Mouse (Mus musculus) yolk sac, embryonic 10.5 days (tissue): ENCODE measurements around the gene Pan2.
"Not testable (repeated sequence)": the region's sequence is repeated elsewhere in the genome, so short reads cannot be mapped to it uniquely, and the experiment has no call there.

Experiments
- DNase-seq: peaks from one replicate; pipeline ENCODE4 v3.0.0-alpha.2; 2017; ENCODE audit warnings: low spot score

The Pan2 gene

DNA sequence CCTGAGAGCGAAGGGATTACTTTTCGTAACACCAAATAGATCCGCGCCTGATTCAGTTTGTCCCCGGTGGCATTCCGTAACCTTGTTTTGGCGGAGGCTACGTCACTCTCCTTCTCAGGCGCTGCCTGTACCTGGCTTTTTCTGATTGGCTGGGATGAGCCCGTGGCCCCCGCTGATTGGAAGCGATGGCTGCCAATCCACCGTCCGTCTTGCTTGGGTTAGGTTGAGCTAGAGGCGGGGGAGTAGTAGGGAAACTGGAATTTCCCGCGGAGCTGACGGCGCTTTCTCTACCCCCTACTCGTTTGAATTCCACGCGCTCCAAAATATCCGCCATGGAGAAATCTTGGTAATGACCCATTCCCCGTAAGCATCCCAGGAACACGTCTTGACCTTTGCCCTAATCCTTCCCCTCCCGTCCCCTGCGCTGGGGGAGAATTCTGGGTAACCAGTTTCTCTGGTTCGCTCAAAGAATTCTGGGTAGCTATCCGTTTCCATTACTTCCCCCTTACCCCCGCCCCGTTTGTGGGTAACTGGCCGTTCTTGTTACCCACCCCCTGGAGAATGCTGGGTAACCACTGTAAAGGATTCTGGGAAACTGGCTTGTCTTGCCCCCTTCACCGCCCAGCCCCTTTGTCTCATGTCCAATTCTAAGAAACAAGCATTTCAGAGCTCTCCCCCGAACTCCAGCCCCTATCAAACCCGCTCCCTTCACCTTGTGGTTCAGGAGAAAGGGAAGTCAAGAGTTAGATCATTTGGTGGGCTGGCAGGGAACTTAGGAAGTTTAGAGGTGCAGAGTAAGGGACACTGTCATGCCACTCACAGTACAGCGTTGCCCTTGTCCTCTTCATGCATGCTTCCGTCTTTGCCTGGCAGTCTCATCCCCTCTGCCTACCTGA is at the start of gene Pan2:
Gene Pan2 (plus strand): TSS at position 210 of the 896 bp plus-strand sequence.
- peak; percentile 100 for DNase-seq

DNA sequence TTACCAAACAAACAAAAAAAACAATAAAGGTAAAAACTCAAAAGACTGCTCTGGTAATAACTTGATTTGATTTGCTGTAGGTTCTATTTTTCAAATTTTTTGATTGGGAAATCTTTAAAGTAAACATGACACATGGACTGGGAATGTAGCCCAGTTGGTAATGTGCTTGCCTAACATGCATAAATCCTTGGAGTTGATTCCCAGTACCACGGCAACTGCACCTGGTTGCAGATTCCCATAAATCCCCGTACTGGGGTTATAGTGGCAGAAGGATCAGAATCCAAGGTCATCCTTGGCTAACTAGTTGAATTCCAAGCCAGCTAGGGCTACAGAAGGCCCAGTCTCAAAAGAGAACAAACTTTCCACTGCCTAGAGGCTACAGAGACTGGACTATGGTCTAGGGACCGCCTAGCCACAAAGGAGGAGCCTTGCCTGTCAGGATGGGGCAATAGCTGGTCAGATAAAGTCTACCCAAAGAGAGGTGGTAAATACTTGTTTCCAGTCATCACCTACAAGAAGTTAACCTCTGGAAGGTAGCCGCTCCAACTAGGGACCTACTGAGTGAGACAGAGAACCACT is 49.4 kb upstream of the Pan2 start, which contains the start of gene Apon:
Gene Apon (plus strand): TSS at position 420 of the 579 bp plus-strand sequence.
- DNase-seq: peak; percentile 63

DNA sequence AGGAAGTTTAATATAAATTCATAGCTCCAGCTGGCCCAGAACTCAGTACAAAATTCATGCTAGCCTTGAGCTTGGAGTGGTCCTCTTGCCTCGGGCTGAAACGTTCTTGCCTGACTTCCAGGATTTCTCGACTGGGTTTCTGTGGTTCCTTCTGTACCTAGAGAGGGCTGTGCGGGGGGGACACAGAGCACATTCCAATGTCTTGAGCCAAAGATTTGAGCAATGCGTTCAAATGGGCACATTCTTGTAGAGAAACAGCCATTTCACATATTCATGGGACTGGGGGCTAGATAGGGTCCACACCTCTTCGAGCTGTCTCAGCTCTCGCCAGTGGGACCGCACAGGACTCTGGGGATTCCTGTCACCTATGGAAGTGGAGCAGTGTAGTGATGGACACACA is 47.2 kb upstream of the Pan2 start:
- DNase-seq: no peak

DNA sequence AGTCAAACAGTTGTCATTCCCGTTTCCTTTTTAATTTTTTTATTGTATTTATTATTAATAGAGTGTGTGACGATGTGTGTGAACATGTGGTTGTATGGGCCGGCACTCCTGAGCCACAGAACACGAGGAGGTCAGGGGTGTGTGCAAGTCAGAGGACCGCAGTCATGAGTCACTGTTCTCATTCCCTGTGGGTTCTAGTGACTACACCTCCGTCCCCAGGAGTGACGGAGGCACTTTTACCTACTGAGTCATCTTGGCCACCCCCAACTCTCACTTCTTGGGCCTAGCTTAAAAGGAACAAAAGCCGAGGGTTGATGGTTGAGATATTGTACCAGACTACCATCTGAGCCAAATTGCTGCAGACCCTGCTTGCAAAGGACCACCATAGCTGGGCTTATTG is 46.8 kb upstream of the Pan2 start:
- no peak for DNase-seq

DNA sequence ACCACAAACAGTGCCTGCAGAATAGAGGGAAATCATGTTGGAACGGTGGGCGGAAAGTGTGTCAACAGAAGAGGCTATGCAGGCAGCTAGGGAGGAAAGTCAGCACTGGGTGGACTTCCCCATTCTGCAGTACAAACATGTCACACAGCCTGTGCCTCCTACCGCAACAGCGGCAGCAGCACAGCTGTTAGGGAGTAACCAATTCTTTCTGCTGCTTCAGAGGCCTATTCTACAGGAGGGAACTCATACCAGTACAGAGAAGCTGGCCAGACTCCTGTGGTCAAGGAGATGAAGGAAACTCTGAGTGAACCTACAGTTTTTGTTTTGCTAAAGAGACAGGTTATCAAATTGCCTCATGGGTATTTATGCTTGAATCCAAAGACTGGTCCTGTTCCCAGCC is 44.2 kb upstream of the Pan2 start:
- no peak for DNase-seq

DNA sequence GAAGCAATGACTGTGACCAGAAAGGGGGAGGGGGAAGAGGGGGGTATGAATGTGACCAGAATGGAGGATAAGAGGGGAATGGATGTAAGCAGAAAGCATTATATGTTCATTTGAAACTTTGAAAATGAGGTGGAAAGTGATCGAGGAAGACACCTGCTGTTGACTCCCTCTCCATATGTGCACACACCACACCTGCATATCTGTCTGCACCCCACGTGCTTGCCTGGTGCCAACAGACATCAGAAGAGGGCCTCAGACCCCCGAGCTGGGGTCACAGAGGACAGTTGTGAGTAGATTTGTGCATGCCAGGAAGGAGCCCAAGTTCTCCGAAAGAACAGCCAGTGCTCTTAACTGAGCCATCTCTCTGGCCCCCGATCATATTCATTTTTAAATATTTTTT is 43.2 kb upstream of the Pan2 start:
- DNase-seq: no peak

DNA sequence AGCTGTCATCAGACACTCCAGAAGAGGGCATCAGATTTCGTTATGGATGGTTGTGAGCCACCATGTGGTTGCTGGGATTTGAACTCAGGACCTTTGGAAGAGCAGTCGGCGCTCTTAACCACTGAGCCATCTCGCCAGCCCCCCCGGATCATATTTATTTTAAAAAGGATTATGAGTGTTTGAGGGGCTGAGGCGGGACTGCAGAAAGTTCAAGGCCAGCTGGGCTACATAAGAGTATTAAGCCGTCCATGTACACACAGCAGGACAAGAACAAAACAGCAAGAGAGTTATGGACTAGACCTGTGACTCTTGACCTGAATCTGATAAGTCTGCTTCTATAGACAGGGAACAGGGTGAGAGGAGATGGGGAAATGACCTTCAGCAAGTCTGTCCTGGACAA is 42.8 kb upstream of the Pan2 start:
- not testable (repeated sequence) for DNase-seq

DNA sequence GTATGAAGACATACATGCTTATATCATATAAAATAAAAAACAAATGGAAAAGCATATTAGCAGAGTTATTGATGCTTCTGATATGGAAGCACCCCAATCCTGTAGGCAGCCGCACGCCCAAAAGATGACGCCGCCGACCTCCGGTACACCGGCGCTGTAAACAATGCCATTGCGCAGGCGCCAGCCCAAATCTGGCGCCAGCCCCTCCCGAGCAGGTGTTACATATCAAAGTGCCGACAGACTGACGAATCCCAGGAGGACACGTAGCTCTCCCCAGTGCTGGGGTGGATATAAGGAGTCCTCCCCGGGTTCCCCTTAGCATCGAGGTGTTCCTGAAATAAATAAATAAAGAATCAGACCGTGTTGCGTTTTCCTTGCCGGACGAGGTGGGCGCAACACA is 40.8 kb upstream of the Pan2 start:
- DNase-seq: no peak

DNA sequence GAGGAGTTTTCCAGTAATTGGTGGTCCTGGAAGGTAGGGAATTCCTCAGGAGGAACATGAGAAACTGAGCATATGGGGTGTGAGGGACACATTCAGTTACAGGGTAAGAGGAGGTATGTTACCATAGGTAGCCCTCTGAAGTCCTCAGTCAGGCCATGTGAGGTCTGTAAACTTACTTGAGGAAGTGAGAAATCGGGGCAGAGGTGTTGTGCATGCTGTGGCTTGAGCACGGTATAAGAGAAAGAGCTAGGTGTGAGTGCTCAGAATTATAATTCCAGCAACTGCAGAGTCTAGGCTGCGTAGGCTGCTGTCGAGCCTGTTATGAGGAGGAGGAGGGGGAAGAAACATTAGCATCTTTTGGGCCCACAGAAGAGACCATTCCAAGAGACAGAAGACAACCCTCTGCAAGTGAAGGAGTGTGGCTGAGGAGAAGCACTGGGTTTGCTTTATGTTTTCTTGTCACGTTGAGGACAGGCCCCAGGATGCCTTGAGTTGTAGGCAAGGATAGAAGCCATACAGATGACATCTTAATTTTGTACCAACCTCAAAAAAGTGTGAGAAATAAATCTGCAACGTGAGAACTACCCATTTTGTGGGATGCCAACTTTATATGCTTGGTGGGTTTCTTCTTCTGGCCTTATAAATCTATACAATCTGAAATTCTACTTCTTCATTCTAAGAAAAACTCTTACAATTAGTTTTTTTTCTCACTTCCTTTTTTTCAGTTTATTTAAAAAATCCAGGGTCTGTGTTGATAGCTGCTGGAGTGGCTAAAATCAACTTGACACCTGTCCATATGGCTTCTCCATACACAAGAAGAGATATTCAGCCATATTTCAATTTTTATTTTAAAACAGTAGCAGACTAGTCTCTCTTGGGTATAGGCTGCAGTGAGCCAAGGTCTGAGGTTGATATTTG is 39.5 kb upstream of the Pan2 start:
- DNase-seq: no peak

DNA sequence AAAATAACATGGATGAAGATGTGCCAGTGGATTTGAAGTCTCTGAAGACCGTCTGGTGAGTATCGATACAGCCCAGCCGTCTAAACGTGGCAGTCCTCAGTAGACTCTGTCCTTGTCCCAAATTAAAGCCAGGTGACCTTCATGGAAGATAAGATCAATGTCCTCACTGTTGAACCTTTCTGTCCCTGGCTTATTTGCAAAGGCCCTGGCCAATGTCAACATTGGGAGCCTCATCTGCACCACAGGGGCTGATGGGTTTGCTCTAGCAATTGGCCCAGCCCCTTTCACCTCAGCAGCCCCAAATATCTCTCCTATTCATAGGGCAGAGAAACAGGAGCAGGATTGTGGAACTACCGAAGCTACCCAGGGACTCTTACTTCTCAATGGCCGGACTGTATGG is 34.8 kb upstream of the Pan2 start, which contains the start of gene Apof:
Gene Apof (plus strand): TSS at position 301 of the 400 bp plus-strand sequence.
- peak; percentile 53 for DNase-seq

DNA sequence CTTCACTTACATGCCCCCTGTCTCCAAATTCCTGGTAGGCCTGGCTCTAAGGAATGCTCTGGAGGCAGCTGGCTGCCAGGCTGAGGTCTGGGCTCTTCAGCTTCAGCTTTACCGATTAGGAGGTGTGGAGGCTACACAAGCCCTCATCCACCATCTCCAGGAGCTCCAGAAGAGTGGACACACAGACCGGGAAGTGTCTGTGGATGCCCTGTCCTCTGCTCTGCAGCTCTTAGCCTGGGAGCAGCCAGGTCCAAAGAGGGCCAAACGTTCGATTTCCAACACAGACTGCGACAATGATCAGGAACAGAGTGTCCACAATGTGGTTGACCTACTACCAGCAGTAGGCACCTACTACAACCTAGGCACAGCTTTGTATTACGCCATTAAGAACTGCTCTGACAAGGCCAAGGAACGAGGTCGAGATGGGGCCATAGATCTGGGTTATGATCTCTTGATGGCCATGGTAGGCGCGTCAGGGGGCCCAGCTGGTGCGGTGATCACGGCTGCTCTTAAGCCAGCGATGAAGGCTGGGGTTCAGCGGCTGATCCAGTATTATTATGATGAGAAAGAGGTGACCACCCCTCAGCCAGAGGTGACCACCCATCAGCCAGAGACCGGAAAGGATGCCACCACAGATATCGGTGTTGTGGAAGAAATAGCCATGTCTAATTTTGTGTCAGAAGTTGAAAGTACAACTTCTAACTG is 33.8 kb upstream of the Pan2 start:
- no peak for DNase-seq

DNA sequence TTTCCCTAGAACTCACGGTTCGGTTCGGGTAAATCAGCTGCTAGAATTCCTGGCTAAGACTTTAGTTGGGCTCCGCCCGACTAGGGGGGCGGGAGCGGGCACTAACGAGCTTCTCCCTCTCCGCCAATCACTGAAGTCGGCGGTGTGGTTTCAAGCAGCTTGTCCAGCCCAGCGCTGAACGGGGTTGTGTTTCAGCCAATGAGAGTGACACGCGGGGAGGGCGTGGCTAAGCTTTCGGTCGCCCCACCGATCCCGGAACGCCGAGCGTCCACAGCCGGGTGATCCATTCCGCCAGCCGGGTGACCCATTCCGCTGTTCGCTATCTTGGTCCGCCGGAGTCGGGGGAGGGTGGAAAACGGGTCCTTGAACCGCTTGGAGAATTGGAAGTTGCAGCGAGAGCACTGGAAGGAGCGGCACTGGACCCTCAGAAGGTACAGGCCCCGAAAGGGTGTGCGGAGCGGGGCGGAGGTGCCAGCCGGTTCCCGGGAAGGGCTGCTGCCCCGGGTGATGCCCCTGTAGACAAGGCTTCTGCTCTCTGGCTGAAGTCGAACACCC is 32.8 kb upstream of the Pan2 start, which contains the start of gene Stat2:
Gene Stat2 (plus strand): TSS at position 273 of the 555 bp plus-strand sequence.
- peak; percentile 95 for DNase-seq

DNA sequence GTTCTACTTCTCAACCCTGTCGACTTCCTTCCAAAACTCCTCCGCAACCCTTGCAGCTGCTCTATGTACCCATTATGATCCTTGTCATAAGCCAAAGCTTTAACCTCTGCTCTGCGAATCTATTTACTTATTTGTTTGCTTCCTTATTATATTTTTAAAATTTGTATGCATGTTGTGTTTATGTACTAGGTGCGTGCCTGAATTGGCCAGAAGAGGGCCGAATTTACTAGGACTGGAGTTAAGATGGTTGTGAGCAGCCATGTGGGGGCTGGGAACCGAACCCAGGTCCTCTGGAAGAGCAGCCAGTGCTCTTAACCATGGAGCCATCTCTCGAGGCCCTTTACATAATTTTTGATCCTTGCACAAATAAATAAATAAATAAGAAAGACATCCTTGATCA is 32.3 kb upstream of the Pan2 start:
- no peak for DNase-seq

DNA sequence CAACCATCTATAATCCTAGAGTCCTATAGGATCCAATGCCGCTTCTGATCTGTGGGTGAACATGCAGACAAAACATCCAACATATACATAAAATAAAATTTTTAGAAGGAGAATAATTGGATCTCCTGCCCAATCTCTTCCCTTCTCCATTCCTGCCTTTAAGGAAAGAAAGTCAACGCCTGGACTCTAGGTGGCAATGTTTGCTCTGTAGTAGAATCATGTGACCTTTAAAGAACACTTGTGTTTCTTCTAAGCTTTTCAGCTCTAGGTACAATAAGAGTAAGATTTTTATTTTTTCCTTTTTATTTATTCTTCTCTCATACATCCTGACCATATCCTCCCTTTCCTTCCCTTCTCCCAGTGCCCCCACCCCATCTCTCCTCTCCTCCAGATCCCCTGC is 31.3 kb upstream of the Pan2 start:
- no peak for DNase-seq

DNA sequence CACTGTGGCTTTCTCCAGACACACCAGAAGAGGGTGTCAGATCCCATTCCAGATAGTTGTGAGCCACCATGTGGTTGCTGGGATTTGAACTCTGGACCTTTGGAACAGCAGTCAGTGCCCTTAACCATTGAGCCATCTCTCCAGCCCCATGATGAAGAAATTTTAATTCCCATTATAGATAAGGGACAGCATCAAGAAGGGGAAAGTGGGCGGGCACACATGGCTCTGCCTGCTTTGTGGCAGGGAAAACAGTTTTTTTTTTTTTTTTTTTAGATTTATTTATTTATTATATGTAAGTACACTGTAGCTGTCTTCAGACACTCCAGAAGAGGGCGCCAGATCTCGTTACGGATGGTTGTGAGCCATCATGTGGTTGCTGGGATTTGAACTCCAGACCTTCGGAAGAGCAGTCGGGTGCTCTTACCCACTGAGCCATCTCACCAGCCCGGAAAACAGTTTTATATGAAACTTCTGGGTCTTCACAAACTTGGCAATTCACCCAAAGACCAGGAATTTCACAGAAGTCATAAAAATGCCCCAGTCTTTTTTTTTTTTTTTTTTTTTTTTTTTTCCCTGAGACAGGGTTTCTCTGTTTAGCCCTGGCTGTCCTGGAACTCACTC is 30.2 kb upstream of the Pan2 start:
- DNase-seq: not testable (repeated sequence)

DNA sequence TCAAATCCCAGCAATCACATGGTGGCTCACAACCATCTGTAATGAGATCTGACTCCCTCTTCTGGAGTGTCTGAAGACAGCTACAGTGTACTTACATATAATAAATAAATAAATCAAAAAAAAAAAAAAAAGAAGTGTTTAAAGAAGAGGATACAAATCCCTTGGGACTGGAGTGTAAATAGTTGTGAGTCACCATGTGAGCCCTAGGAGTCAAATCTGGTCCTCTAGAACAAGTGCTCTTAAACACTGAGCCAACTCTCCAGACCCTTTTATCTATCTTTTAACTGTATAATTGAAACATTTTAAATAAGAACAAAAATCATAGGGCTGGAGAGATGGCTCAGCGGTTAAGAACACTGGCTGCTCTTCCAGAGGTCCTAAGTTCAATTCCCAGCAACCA is 27.8 kb upstream of the Pan2 start:
- not testable (repeated sequence) for DNase-seq

DNA sequence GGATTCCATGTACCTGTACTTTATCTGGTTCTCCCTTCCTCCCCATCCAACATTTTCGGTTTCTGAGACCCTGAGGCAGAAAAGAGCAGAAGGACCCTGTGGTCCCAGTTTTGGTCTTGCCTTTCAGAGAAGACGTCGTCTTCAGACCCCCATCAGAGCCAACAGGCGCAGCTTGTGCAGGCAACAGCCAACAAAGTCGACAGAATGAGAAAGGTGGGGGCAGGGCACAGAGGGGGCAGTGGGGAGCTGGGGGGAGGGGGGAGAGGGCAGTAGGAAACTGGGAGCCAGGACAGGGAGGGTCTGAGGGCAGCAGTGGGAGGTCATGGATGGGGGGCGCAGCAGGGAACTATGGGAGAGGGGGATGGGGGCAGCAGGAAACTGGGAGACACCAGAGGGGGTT is 25.0 kb upstream of the Pan2 start:
- DNase-seq: no peak

DNA sequence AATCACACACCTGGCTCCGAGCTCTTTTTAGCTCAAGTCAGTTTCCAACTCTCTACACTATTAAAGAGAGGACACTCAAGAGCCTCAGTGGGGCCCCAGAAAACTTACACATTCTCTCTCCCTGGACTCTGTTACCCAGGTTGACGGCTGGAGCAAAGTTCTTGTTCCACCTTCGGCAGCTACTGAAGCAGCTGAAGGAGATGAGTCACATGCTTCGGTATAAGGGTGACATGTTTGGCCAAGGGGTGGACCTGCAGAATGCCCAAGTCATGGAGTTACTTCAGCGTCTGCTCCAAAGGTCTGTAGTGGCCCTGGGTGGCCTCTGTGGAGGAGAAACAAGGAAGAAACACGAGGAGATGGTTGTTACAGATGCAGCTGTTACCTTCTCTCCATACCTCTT is 22.2 kb upstream of the Pan2 start:
- DNase-seq: peak; percentile 65

DNA sequence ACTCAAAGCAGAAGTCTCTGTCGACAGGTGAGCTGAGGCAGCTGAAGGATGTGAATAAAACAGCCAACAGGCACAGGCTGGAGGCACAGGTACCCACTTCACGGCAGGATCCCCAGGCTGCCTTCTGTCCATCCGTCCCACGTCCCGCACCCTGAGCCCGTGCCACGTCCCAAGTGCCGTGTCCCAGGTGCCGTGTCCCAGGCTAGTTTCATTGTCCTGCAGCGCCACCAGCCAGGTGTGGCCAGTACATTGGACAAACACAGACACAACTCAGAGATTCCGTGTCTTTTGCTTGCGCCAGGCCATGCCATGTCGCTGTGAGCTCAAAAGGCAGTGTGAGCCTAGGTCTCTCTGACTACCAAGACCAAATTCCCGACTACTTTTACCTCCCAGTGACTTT is 21.5 kb upstream of the Pan2 start:
- peak; percentile 26 for DNase-seq

DNA sequence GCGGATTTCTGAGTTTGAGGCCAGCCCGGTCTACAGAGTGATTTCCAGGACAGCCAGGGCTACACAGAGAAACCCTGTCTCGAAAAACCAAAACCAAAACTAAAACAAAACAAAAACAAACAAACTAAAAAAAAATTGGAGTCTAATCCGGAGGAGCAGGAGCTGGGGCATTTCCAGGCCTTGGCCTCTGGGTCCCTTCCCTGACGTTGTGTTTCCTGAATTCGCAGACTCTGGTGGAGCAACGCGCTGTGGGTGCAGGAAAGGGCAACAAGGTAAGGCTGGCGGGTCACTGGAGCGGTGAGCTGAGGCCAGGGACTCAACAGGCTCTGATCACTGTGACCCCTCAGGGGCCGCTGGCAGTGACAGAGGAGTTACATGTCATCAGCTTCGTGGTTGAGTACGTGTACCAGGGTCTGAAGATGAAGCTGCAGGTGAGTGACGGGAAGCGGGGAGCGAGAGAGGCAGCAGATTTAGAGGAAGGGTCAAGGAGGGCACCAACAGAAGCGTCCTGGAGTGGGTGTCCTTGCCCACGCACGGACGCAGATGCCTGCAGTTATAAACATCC is 20.2 kb upstream of the Pan2 start:
- no peak for DNase-seq
